Mouse (Mus musculus): Measurements from ENCODE around the gene Usp49.
"Not testable (repeated sequence)": the region's sequence is repeated elsewhere in the genome, so short reads cannot be mapped to it uniquely, and the experiment has no call there.

Gene Usp49

DNA sequence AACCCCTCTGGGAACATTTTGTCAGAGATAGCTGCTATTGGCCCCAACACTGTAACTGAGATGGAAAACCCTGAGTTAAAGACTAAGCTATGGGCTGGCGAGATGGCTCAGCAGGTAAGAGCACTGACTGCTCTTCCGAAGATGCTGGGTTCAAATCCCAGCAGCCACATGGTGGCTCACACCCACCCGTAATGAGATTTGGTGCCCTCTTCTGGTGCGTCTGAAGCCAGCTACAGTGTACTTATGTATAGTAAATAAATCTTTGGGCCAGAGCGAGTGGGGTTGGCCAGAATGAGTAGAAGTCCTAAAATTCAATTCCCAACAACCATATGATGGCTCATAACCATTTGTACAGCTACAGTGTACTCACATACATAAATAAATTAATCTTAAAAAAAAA lies 24.3 kb upstream of the Usp49 start:
- in situ Hi-C loops (cut with MseI, MboI): no loop called here

DNA sequence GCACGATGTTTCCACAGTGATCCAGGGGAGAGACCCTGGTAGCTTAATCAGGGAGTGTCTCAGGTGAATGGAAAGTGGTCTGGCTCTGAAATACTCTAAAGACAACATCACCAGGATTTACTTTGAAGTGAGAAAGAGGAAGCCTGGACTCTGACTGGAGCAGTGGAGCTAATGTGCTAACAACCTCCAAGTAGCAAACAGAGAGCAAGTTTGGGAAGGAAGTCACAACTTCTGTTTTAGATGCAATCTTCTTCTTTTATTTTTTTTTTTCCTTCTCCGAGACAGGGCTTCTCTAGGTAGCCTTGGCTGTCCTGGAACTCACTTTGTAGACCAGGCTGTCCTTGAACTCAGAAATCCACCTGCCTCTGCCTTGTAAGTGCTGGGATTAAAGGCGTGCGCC lies 21.3 kb upstream of the Usp49 start:
- in situ Hi-C loops (cut with MseI, MboI): no loop called here

DNA sequence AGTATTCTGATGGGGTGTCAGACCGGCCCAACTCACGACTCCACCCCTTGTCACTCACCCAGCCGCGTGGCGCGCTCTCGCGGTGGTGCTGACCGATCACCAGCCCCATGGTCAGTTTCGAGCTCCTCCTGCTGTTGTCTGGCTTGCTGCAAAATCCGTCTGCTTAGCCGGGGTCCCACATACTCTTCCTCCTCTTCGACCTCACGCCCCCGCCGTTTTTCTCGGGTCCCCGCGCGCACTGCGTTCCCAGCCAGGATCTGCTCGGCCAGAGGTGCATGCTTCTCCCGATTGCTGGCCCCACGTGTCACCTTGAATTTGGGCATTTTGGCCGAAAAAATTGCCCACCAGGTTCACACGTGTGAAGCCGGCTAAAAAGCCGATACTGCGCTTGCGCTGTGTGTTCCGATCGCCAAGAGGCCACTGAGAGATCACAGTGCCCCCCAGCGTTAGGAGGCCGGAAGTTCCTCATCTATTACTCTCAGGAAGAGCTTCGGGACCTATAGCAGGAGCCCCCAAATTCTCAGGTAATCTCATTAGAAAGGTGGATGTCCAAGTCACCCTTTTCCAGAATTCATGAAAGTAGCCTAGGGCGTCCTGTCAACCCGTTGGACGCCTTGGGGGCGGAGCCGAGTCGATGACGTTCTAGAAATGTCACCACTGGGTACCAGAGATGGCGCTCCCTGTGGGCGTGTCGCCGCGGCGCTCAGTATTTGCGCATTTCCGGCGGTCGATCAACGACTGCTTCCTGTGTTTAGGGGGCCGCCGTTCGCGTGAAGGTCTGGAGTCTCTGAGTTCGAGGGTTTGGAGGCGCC lies 19.4 kb upstream of the Usp49 start, which contains the start of the genes Bysl, Med20 and Gm20517:
Gene Bysl, minus strand, starts transcription at position 644 of the 812 bp plus-strand sequence.
Gene Med20, plus strand, starts transcription at position 734 of the 812 bp plus-strand sequence.
Gene Gm20517, plus strand, starts transcription at position 741 of the 812 bp plus-strand sequence.
- in situ Hi-C loops (cut with MseI, MboI): no loop called here

GRCm38 (mm10) chr17:47611661-47611982 lies 18.9 kb upstream of the Usp49 start:
- in situ Hi-C loops (cut with MseI, MboI): no loop called here

DNA sequence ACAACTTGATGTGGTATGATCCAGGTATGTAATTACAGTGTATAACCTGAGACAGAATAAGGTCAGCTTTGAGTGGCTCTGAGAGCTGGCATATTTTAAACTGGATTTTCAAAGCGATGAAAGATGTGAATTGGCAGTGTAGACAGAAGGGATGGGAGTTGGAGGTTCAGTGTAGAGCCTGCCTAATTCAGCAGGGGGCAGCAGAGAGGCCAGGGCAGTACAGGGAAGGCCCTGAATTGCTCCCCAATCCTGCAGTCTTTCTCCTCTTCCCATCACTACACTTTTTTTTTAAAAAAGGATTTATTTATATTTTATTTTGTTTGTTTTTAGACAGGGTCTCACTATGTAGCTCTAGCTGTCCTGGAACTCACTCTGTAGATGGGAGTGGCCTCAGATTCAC lies 16.5 kb upstream of the Usp49 start:
- in situ Hi-C loops (cut with MseI, MboI): no loop called here

GRCm38 (mm10) chr17:47616119-47616518 lies 14.4 kb upstream of the Usp49 start:
- in situ Hi-C loops (cut with MseI, MboI): no loop called here

DNA sequence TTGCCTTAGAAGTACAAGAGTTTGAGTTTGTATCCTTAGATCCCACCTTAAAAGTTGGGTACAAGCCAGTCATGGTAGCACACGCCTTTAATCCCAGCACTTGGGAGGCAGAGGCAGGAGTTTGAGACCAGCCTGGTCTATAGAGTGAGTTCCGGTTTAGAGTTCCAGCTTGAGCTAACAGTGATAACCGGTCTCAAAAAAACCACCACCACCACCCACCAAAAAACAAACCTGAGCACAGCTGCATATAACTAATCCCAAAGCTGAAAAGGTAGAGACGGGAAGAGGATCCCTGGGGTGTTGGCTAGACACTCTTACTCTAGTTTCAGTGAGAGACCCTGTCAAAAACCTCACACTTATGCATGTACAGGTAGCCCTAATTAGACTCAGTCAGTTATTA lies 13.8 kb upstream of the Usp49 start:
- in situ Hi-C loops (cut with MseI, MboI): no loop called here

DNA sequence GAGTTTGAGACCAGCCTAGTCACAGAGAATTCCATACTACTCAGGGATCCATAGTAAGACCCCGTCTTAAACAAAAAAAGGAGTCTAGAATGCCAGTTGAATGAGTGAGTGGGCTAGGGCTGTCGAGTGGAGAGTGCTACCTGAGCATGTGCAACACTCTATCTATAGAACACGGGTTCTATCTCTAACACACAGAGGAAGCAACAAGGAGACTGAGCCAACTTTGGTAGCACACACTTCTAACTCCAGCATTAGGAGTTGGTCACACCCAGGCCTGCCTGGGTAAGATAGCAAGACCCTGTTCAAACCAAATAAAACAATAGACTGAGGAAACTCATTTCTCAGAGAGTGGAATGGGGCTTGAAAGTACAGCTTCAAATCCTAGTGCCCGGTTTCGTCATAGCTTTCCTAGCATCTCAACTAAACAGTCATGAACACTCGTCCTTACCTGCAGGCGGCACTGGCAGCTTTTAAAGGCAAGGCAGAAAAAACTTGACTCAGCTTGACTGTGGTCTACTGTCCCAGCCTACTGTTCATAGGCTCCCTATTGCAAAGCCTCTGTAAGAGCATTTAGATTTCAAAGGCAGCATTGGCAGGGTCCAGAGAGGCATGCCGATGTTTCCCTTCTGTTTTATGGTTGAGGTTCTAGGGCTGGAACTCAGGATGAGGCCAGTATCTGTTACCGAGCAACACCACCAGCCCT lies 12.7 kb upstream of the Usp49 start:
- in situ Hi-C loops (cut with MseI, MboI): no loop called here

- in situ Hi-C loops (cut with MseI, MboI): no loop called here
Observed at GRCm38 (mm10) chr17:47618556-47619311, 11.8 kb upstream of the Usp49 start.

DNA sequence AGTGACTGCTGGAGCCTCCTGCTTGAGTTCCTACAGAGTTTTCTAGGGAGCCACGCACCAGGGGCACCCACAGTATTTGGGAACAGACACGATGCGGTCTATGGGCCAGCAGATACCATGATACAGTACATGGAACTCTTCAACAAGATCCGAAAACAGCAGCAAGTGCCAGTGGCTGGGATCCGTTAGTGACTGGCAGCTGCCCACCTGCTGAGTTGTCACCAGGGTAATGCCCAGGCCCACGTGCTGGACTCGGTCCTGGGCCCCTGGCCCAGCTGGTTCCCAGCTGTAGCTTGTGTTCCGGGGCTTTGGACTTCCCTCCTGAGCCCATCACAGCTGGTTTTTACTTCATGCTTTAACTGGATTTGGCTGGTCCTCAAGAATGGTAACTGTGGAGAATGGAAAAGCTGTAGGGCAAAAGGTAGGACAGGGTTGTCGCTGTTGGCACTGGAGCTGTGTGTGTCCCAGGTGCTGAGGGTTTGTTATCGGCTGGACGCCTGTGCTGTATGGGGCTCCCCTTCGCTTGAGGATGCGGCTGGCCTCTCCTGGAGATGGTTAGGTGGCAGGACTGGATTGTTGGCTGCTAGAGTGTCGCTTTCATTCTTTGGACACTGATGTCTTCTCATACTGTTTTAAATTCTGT lies 7.5 kb upstream of the Usp49 start:
- in situ Hi-C loops (cut with MseI, MboI): no loop called here

DNA sequence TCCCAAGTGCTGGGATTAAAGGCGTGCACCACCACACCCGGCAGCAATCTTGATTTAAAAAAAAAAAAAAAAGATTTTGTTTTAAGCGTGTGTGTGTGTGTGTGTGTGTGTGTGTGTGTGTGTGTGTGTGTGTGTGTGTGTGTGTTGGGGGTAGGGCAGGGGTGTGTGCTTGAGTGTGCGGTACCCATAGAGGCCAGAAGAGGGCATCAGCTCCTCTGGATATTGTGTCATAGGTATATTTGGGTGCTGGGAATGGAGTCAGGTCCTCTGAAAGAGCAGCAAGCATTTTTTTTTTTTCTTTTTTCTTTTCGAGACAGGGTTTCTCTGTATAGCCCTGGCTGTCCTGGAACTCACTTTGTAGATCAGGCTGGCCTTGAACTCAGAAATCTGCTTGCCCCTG lies 5.9 kb upstream of the Usp49 start:
- in situ Hi-C loops (cut with MseI, MboI): not testable (repeated sequence)

GRCm38 (mm10) chr17:47625088-47625487 lies 5.4 kb upstream of the Usp49 start:
- in situ Hi-C loops (cut with MseI, MboI): no loop called here

DNA sequence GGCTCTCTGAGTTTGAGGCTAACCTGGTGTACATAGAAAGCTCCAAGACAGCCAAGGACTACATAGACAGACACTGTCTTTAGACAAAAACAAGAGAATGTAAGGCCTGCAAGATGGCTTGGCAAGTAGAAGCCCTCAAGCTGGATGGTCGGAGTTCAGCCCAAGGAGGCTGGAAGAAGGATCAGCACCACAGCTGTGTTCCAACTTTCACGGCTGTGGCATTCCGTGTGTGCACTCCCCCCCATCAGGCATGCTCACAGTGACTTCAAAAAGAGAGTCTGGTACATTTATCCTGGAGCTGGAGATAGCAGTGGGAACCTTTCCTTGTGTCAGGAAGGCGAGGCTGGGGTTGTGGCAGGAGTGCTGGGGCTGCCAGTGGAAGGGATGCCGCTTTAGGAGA lies 4.5 kb upstream of the Usp49 start:
- in situ Hi-C loops (cut with MseI, MboI): no loop called here

GRCm38 (mm10) chr17:47627791-47628190 lies 2.7 kb upstream of the Usp49 start:
- in situ Hi-C loops (cut with MseI, MboI): no loop called here

- in situ Hi-C loops (cut with MseI, MboI): no loop called here
Observed at GRCm38 (mm10) chr17:47628851-47629676, 1.4 kb upstream of the Usp49 start.

DNA sequence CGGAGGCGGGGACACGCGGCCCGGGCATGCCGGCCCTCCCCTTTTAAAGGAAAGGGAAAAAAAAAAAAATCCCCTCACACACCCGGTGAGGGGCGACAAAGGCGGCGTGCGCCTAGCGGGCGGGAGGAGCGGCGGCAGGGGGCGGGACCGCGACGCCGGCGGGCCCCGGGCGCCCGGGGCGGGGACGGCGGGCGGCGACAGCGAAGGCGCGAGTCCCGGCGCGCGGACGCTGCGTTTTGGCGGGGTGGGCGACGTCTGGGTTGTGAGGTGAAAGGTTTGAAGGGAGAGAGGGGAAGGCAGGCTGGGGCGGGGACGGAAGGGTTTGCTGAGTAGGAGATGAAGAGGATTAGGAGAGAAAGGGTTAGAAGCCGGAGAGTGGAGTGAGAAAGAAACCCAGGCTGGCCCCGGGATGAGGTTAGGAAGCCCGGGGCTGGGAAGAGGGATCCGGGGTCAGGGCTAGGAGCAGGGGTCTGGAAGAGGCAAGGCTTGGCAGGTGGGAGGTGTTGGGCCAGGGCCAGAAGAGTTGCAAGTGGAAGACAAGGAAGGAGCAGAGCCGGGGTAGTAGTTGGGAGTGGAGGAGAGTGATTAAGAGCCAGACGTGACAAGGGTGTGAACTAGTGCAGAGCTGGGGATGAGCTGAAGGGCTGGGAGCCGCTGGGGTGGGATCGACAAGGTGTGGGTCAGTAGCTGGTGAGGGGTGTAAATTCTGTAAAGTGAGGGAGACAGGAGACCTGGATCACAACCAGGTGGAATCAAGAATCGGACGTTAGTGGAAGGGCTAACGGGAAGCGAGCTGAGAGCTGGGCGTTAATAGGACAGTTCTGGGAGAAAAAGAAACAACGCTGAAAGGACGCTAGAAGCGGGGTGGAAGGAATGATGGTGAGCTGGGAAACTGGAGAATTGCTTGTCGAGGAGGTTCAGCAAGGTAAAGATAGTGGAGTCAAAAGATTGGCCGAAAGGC lies 493 bp upstream of the Usp49 start:
- in situ Hi-C loops (cut with MseI, MboI): no loop called here

DNA sequence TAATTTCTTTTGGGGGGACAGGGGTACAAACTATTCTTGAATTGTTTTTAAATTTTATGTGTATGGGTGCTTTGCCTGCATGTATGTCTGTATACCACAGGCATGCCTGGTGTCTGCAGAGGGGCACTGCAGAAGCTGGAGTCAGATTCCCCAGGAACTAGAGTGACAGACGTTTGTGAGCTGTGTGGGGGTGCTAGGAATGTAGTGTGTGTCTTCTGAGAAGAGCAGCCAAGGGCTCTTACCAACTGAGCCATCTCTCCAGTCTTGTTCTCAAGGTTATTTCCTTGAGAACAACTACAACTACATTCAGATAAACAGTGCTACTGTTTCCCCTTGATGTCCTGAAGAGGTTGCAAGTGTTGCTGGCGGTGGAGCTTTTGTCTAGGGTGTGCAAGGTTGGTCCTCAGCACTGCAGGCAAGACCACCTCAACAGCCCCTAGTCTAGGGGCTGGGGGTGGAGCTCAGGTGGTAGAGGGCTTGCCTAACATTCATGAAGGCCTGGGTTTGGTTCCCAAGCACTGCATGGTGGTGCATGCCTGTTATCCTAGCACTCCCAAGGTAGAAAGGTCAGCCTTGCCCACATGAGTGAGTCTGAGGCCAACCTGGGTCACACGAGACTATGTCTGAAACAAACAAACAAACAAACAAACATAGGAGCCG lies 1.8 kb downstream of the Usp49 start:
- in situ Hi-C loops (cut with MseI, MboI): no loop called here

GRCm38 (mm10) chr17:47633999-47634770 lies 3.7 kb downstream of the Usp49 start:
- in situ Hi-C loops (cut with MseI, MboI): no loop called here

All from mouse trophoblast stem cell (cell line).